ENCODE assay signal across 18 mouse cellular contexts in the genomic region with DNA sequence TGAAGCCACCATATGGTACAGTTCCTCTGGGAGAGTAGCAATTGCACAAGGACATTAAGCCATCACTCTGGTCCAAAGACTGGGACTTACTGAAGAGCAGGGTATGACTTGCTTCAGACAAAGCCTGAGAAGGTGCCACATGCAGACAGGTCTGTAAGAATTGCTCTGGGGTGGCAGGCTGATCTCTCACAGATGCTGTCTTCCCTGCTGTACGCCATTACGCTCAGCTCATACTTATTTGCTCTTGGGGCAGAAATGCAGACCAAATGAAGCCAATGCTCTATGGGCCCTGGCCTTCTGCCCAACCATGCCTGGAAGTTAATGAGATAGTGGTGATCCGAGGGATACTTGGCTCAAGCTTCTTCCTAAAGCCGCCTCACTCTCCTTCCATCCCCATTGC. TPM values are rescaled to one million over a fixed set of nuclear protein-coding genes. Genes with fewer than 3 reads are reported as not detected.
DNase-seq lines count a peak whose midpoint lies in the region; ATAC-seq and TF ChIP-seq lines count a peak whose summit lies in the region.
"Had no signal": no experiment of that assay in that cellular context is flagged by ENCODE, and none has a peak within 500 bp of the region (broad histone marks: within the 10 kb centered on the region; RNA-seq: fewer than 3 reads in every experiment).

No protein-coding gene starts in this region.

- H3K4me1 ChIP-seq in kidney, adult 2 months (ENCODE audit: control insufficient read depth, insufficient read depth, low read length), result peaks cover 30% of the 10 kb centered on the region; the same call in 1 of the 2 replicates
- H3K4me1 ChIP-seq in midbrain, postnatal 0 days (ENCODE audit: insufficient read depth, low read length), result peaks cover 5% of the 10 kb centered on the region; the same call in 1 of the 2 replicates
- peaks cover 55% of the 10 kb centered on the region for H3K4me1 ChIP-seq in midbrain, embryonic 13.5 days (replicated peaks)
- peaks cover 23% of the 10 kb centered on the region for H3K4me1 ChIP-seq in hindbrain, embryonic 16.5 days (ENCODE audit: control insufficient read depth, insufficient read depth, low read depth, low read length)
- peaks cover 16% of the 10 kb centered on the region for H3K4me1 ChIP-seq in liver, embryonic 11.5 days (replicated peaks; ENCODE audit: control insufficient read depth, insufficient read depth, low read length)

- H3K4me3 ChIP-seq in kidney, adult 2 months (ENCODE audit: insufficient read depth, low read depth, low read length), result no peak overlapping the region
- H3K4me3 ChIP-seq in midbrain, postnatal 0 days (ENCODE audit: low read depth, low read length), result no peak overlapping the region
- H3K4me3 ChIP-seq in midbrain, embryonic 13.5 days (replicated peaks), result no peak overlapping the region
- no peak overlapping the region for H3K4me3 ChIP-seq in hindbrain, embryonic 16.5 days (ENCODE audit: low read length)
- no peak overlapping the region for H3K4me3 ChIP-seq in liver, embryonic 11.5 days (ENCODE audit: low read depth, low read length)
- H3K4me3 ChIP-seq: embryonic facial prominence, embryonic 12.5 days; forebrain, embryonic 10.5 days; heart, embryonic 13.5 days; limb, embryonic 12.5 days had no signal

- H3K27me3 ChIP-seq in kidney, adult 2 months (replicated peaks; ENCODE audit: control insufficient read depth, insufficient read depth, low read length), result no peaks in the 10 kb centered on the region
- no peaks in the 10 kb centered on the region for H3K27me3 ChIP-seq in midbrain, postnatal 0 days (ENCODE audit: insufficient read depth, low read length)
- H3K27me3 ChIP-seq in midbrain, embryonic 13.5 days, result no peaks in the 10 kb centered on the region
- no peaks in the 10 kb centered on the region for H3K27me3 ChIP-seq in hindbrain, embryonic 16.5 days (replicated peaks; ENCODE audit: control insufficient read depth, insufficient read depth, low read length)
- no peaks in the 10 kb centered on the region for H3K27me3 ChIP-seq in liver, embryonic 11.5 days (replicated peaks; ENCODE audit: control insufficient read depth, insufficient read depth, low read length)
- H3K27me3 ChIP-seq: embryonic facial prominence, embryonic 12.5 days; heart, embryonic 13.5 days; limb, embryonic 12.5 days had no signal

- no peaks in the 10 kb centered on the region for H3K9me3 ChIP-seq in midbrain, postnatal 0 days (ENCODE audit: low read length)
- no peaks in the 10 kb centered on the region for H3K9me3 ChIP-seq in midbrain, embryonic 13.5 days
- no peaks in the 10 kb centered on the region for H3K9me3 ChIP-seq in hindbrain, embryonic 16.5 days (ENCODE audit: control insufficient read depth, low read length)
- no peaks in the 10 kb centered on the region for H3K9me3 ChIP-seq in liver, embryonic 11.5 days (ENCODE audit: control insufficient read depth, low read length)
- H3K9me3 ChIP-seq: embryonic facial prominence, embryonic 12.5 days; forebrain, embryonic 10.5 days; G1E; heart, embryonic 13.5 days; limb, embryonic 12.5 days had no signal

- no peaks in the 10 kb centered on the region for H3K36me3 ChIP-seq in kidney, adult 2 months (ENCODE audit: control insufficient read depth, insufficient read depth, low read length)
- peaks cover 2% of the 10 kb centered on the region; the same call in 1 of the 2 replicates for H3K36me3 ChIP-seq in midbrain, postnatal 0 days (ENCODE audit: insufficient read depth, low read length)
- H3K36me3 ChIP-seq in midbrain, embryonic 13.5 days, result peaks cover 14% of the 10 kb centered on the region
- no peaks in the 10 kb centered on the region for H3K36me3 ChIP-seq in hindbrain, embryonic 16.5 days (ENCODE audit: control insufficient read depth, insufficient read depth, low read length)
- no peaks in the 10 kb centered on the region for H3K36me3 ChIP-seq in liver, embryonic 11.5 days (ENCODE audit: control insufficient read depth, insufficient read depth, low read length)
- H3K36me3 ChIP-seq: heart, embryonic 13.5 days had no signal

- 63% methylated on average over 4 of the region's 4 CpGs for WGBS in kidney, adult 2 months
- WGBS in midbrain, postnatal 0 days, result 83% methylated on average over 4 of the region's 4 CpGs
- 84% methylated on average over 4 of the region's 4 CpGs for WGBS in midbrain, embryonic 13.5 days
- WGBS in hindbrain, embryonic 16.5 days, result 58% methylated on average over 4 of the region's 4 CpGs
- WGBS in liver, embryonic 11.5 days, result 84% methylated on average over 4 of the region's 4 CpGs

- H3K9ac ChIP-seq in midbrain, postnatal 0 days (replicated peaks; ENCODE audit: low read length, poor library complexity, severe bottlenecking), result no peak overlapping the region
- H3K9ac ChIP-seq in midbrain, embryonic 13.5 days (replicated peaks), result no peak overlapping the region
- no peak overlapping the region for H3K9ac ChIP-seq in hindbrain, embryonic 16.5 days (ENCODE audit: low read depth, low read length)
- H3K9ac ChIP-seq in liver, embryonic 11.5 days (ENCODE audit: low read depth, low read length), result no peak overlapping the region
- H3K9ac ChIP-seq: embryonic facial prominence, embryonic 12.5 days; heart, embryonic 13.5 days; limb, embryonic 12.5 days had no signal

- H3K27ac ChIP-seq in kidney, adult 2 months (ENCODE audit: insufficient read depth, low read depth, low read length), result no peak overlapping the region
- H3K27ac ChIP-seq in midbrain, postnatal 0 days (ENCODE audit: low read depth, low read length), result no peak overlapping the region
- H3K27ac ChIP-seq in midbrain, embryonic 13.5 days, result no peak overlapping the region
- H3K27ac ChIP-seq in hindbrain, embryonic 16.5 days (ENCODE audit: low read depth, low read length), result no peak overlapping the region
- no peak overlapping the region for H3K27ac ChIP-seq in liver, embryonic 11.5 days (ENCODE audit: low read depth, low read length)
- H3K27ac ChIP-seq: embryonic facial prominence, embryonic 12.5 days; forebrain, embryonic 10.5 days; heart, embryonic 13.5 days; limb, embryonic 12.5 days had no signal

- peak; percentile 20 for DNase-seq in kidney, postnatal 10 days
- DNase-seq in kidney, adult 2 months, result no peak
- peak; percentile 80 for DNase-seq in midbrain, postnatal 0 days (ENCODE audit: low spot score)
- peak; percentile 52 for DNase-seq in cerebellum, adult 8-10 months
- DNase-seq in urinary bladder, postnatal 4 days (ENCODE audit: low spot score in 2 of 2), result no peak
- DNase-seq in liver, embryonic 11.5 days (ENCODE audit: low spot score), result no peak
- DNase-seq: kidney, adult 8-10 months; right cerebral cortex, postnatal 25 days; thymus, postnatal 25 days had no signal

- no peak for TF ChIP-seq POLR2A in kidney, adult 2 months (IDR thresholded peaks at IDR 0.05; ENCODE audit: low read depth, low read length)

- no peak for ATAC-seq in midbrain, postnatal 0 days (ENCODE audit: low FRiP score)
- ATAC-seq in midbrain, embryonic 13.5 days, result no peak
- peak; percentile 35; the same call in 1 of the 2 replicates for ATAC-seq in hindbrain, embryonic 16.5 days
- ATAC-seq in liver, embryonic 11.5 days (replicated peaks; ENCODE audit: low FRiP score), result no peak

- H3K4me2 ChIP-seq in midbrain, postnatal 0 days (ENCODE audit: low read depth, low read length, poor library complexity, severe bottlenecking), result no peak overlapping the region
- H3K4me2 ChIP-seq in midbrain, embryonic 13.5 days (replicated peaks), result no peak overlapping the region
- H3K4me2 ChIP-seq in hindbrain, embryonic 16.5 days (ENCODE audit: low read length), result no peak overlapping the region
- H3K4me2 ChIP-seq in liver, embryonic 11.5 days, result no peak overlapping the region
- H3K4me2 ChIP-seq: embryonic facial prominence, embryonic 12.5 days; heart, embryonic 13.5 days; limb, embryonic 12.5 days had no signal

- TF ChIP-seq CTCF in kidney, adult 2 months (conservative IDR thresholded peaks at IDR 0.05; ENCODE audit: insufficient read depth, insufficient read length, low read depth, low read length), result no peak
- TF ChIP-seq CTCF in midbrain, postnatal 0 days (IDR thresholded peaks at IDR 0.05), result no peak

RNA-seq across cellular contexts. Expression of gene Map3k14, which starts 22.4 kb away (rescaled TPM):
- 8.0 and 8.6 TPM in 2 replicates for polyA plus RNA-seq in kidney, adult 2 months (2012; rRNA removed)
- 4.8 and 6.1 TPM in 2 replicates for total RNA-seq in midbrain, postnatal 0 days (2014; rRNA removed)
- polyA plus RNA-seq in midbrain, postnatal 0 days (2015; fragmentation: Nextera tagmentation; extraction: Ambion mirVana), result 1.5 and 1.7 TPM in 2 replicates
- 3.6 and 5.0 TPM in 2 replicates for polyA plus RNA-seq in midbrain, embryonic 13.5 days (2015; fragmentation: Nextera tagmentation; extraction: Ambion mirVana)
- 4.6 and 4.7 TPM in 2 replicates for polyA plus RNA-seq in hindbrain, embryonic 16.5 days (2015; fragmentation: Nextera tagmentation; extraction: Ambion mirVana)
- 1.1 and 1.6 TPM in 2 replicates for polyA plus RNA-seq in liver, embryonic 11.5 days (2014; fragmentation: Nextera tagmentation; extraction: Ambion mirVana)

RNA-seq across cellular contexts. Expression of gene Spata32, which starts 26.6 kb away (rescaled TPM):
- not detected in 2 replicates for polyA plus RNA-seq in kidney, adult 2 months (2012; rRNA removed)
- 1.4 and 1.9 TPM in 2 replicates for total RNA-seq in midbrain, postnatal 0 days (2014; rRNA removed)
- 1.2 and 1.5 TPM in 2 replicates for polyA plus RNA-seq in midbrain, postnatal 0 days (2015; fragmentation: Nextera tagmentation; extraction: Ambion mirVana)
- polyA plus RNA-seq in midbrain, embryonic 13.5 days (2015; fragmentation: Nextera tagmentation; extraction: Ambion mirVana), result 0.43 and 0.48 TPM in 2 replicates
- polyA plus RNA-seq in hindbrain, embryonic 16.5 days (2015; fragmentation: Nextera tagmentation; extraction: Ambion mirVana), result 0.99 and 1.3 TPM in 2 replicates
- polyA plus RNA-seq in liver, embryonic 11.5 days (2014; fragmentation: Nextera tagmentation; extraction: Ambion mirVana), result not detected in 2 replicates
- total RNA-seq: adrenal gland, postnatal 4 days had no signal
- polyA plus RNA-seq: embryonic facial prominence, embryonic 12.5 days; forebrain, embryonic 10.5 days; G1E; heart, embryonic 13.5 days; limb, embryonic 12.5 days; liver, embryonic 16.5 days had no signal

RNA-seq across cellular contexts. Expression of gene 1700023F06Rik, which starts 36.5 kb away (rescaled TPM):
- polyA plus RNA-seq in kidney, adult 2 months (2012; rRNA removed), result 0.09 and 0.22 TPM in 2 replicates
- 0.61 TPM in 1 of 2 replicates, not detected in the other for total RNA-seq in midbrain, postnatal 0 days (2014; rRNA removed)
- 4.3 and 4.9 TPM in 2 replicates for polyA plus RNA-seq in midbrain, postnatal 0 days (2015; fragmentation: Nextera tagmentation; extraction: Ambion mirVana)
- 0.70 and 0.71 TPM in 2 replicates for polyA plus RNA-seq in midbrain, embryonic 13.5 days (2015; fragmentation: Nextera tagmentation; extraction: Ambion mirVana)
- polyA plus RNA-seq in hindbrain, embryonic 16.5 days (2015; fragmentation: Nextera tagmentation; extraction: Ambion mirVana), result 1.9 and 3.0 TPM in 2 replicates
- 0.15 TPM in 1 of 2 replicates, not detected in the other for polyA plus RNA-seq in liver, embryonic 11.5 days (2014; fragmentation: Nextera tagmentation; extraction: Ambion mirVana)
- total RNA-seq: G1E had no signal
- polyA plus RNA-seq: G1E; heart, embryonic 13.5 days; liver, embryonic 16.5 days had no signal

Comparison
In these comparisons a context has a peak if more than half of its experiments do, and no peak if none do; other contexts are left out.
1. DNase-seq: peak in kidney, postnatal 10 days (single experiment), midbrain, postnatal 0 days (single experiment) and cerebellum, adult 8-10 months (single experiment); none in kidney, adult 2 months (single experiment), urinary bladder, postnatal 4 days (0 of 2) and liver, embryonic 11.5 days (single experiment).